Mouse (Mus musculus): Measurements from ENCODE around the gene Dmrt3. TPM values are rescaled to one million over a fixed set of nuclear protein-coding genes. Genes with fewer than 3 reads are reported as not detected.

The Dmrt3 gene
- polyA plus RNA-seq (2012; rRNA removed), result 5.1 and 8.1 TPM in 2 replicates

DNA sequence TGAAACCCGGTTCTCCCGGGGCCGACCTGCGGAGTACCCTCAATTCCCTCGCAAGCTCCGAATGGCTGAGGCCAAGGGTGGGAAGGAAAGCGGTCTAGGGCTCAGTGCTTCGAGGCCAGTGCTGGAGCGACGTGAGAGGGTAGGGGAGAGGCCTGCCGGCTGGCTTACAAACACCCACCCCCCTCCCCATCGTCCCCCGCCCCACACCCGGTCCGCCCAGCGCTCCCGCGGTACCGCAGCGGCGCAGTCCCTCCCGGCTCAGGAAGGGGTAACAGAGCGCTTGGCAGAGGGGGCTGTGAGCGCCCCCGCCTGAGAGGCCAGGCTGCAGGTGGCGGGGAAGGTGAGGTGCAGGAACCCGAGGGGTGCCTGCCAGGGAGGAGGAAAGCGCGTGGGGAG lies at the start of gene Dmrt3:
TSS of gene Dmrt3 (plus strand) at position 287 of the 396 bp plus-strand sequence.

GRCm38 (mm10) chr19:25672101-25672950 lies 62.2 kb downstream of the Dmrt3 start, which contains the start of gene Dmrt2:
Gene Dmrt2 (plus strand): TSS chr19:25672411.

Other genes with a start within 250 kb of the Dmrt3 start
- 0.32 and 0.34 TPM in 2 replicates for gene Dmrt1, start 104.7 kb upstream of the Dmrt3 start, polyA plus RNA-seq (2012; rRNA removed)
- gene Dmrt2, start 62.1 kb downstream of the Dmrt3 start, polyA plus RNA-seq (2012; rRNA removed), result 0.64 and 10.4 TPM in 2 replicates

All from central nervous system, embryonic 11.5 days (tissue).